Comparison of ENCODE assay signal across 8 mouse cellular contexts in the genomic region with DNA sequence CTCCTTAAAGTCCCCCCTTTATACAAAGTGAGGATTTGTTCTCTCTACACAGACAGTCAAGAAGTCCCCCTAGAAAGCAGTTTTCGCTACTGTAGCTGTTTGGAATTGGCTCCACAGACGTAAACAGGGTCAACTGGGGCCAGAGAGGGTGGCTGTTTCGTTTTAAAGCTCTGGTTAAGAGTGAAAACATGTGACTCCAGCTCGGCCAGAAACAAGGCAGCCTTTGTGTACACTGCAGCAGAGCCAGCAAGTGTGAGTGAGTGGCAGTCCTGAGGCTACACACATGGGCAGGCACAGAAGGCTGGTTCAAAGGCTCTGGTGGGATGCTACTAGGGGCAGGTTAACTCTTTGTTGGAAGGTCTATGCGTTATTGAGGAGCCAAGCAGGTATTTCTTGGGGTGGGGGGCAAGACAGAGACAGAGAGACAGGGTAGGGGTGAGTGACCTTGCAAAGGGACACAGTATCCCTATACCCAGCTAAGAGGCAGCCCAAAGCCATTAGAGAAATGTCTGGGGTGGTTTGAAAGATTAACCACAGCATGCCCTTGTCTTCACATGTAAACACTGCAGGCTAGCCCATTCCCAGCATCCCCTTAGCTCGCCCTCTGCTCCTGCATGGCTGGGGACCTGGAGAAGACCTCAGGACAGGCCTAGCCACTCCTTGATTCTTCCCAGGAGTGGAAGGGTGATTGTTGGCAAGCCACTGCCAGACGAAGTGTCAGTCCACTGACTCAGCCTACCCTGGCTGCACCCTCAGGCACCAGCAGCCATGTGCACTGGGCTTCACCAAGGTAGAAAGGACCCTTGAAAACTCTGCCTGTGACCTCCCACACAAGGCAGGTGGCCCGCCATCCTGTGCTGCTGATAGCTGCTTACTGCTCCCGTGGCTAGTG. TPM values are rescaled to one million over a fixed set of nuclear protein-coding genes. Genes with fewer than 3 reads are reported as not detected.
DNase-seq lines count a peak whose midpoint lies in the region; ATAC-seq and TF ChIP-seq lines count a peak whose summit lies in the region.

No protein-coding gene starts in this region.

- H3K4me3 ChIP-seq in gastrocnemius, adult 2 months, result peak overlapping the region; percentile 37
- no peak overlapping the region for H3K4me3 ChIP-seq in heart, embryonic 11.5 days (ENCODE audit: low read depth, low read length)
- H3K4me3 ChIP-seq in neural tube, embryonic 15.5 days (replicated peaks), result no peak overlapping the region

- peaks cover 26% of the 10 kb centered on the region for H3K4me1 ChIP-seq in heart, embryonic 11.5 days (ENCODE audit: control insufficient read depth, insufficient read depth, low read length)
- H3K4me1 ChIP-seq in neural tube, embryonic 15.5 days, result peaks cover 10% of the 10 kb centered on the region

- H3K27ac ChIP-seq in gastrocnemius, adult 2 months, result peak overlapping the region; percentile 80
- peak overlapping the region; percentile 18 for H3K27ac ChIP-seq in heart, embryonic 11.5 days (ENCODE audit: low read depth, low read length)
- H3K27ac ChIP-seq in neural tube, embryonic 15.5 days (replicated peaks), result peak overlapping the region; percentile 62

- WGBS in heart, embryonic 11.5 days (ENCODE audit: insufficient replicate concordance), result 36% methylated on average over 9 of the region's 9 CpGs
- 44% methylated on average over 9 of the region's 9 CpGs for WGBS in neural tube, embryonic 15.5 days

- H3K4me2 ChIP-seq in heart, embryonic 11.5 days, result no peak overlapping the region
- H3K4me2 ChIP-seq in neural tube, embryonic 15.5 days, result no peak overlapping the region

- no peaks in the 10 kb centered on the region for H3K36me3 ChIP-seq in heart, embryonic 11.5 days (ENCODE audit: control insufficient read depth, insufficient read depth, low read length)
- no peaks in the 10 kb centered on the region for H3K36me3 ChIP-seq in neural tube, embryonic 15.5 days

- no peaks in the 10 kb centered on the region for H3K27me3 ChIP-seq in heart, embryonic 11.5 days (ENCODE audit: control insufficient read depth, insufficient read depth, low read length)
- H3K27me3 ChIP-seq in neural tube, embryonic 15.5 days (replicated peaks), result no peaks in the 10 kb centered on the region

- ATAC-seq in heart, embryonic 11.5 days (replicated peaks; ENCODE audit: insufficient number of reproducible peaks, low FRiP score, low TSS enrichment), result peak; percentile 59; the same call in 1 of the 2 replicates
- peak; percentile 86 for ATAC-seq in neural tube, embryonic 15.5 days (ENCODE audit: low FRiP score)
- ATAC-seq in monocyte, adult 5-6 weeks (replicated peaks; ENCODE audit: insufficient number of reproducible peaks, low FRiP score, low TSS enrichment, poor library complexity, severe bottlenecking), result no peak

- no peak overlapping the region for H3K9ac ChIP-seq in heart, embryonic 11.5 days (ENCODE audit: low read depth, low read length)
- no peak overlapping the region for H3K9ac ChIP-seq in neural tube, embryonic 15.5 days (replicated peaks)

- intact Hi-C loops in gastrocnemius, adult 2 months (cut with DNase I), result no loop called here

- no peak for TF ChIP-seq CTCF in gastrocnemius, adult 2 months (IDR thresholded peaks at IDR 0.05)

- DNase-seq in gastrocnemius, adult 2 months, result peak; percentile 62
- no peak for DNase-seq in gastrocnemius, adult 8-10 months (ENCODE audit: low spot score in 2 of 2)
- peak; percentile 84 for DNase-seq in embryo, embryonic 10 days (ENCODE audit: low spot score)
- peak; percentile 65 to 83 for DNase-seq in kidney, adult 8-10 months
- DNase-seq in lung, adult 18-20 months, result peak; percentile 72 to 80

- no peaks in the 10 kb centered on the region for H3K9me3 ChIP-seq in heart, embryonic 11.5 days (replicated peaks; ENCODE audit: control insufficient read depth, low read length)
- no peaks in the 10 kb centered on the region for H3K9me3 ChIP-seq in neural tube, embryonic 15.5 days (replicated peaks)

RNA-seq across cellular contexts. Expression of gene Bmf, which starts 29.2 kb away (rescaled TPM):
- 1 to 10 TPM; 3.3 to 6.2 TPM for total RNA-seq in gastrocnemius, adult 2 months (2021)
- total RNA-seq in gastrocnemius, adult 8-10 months (2022), result 1 to 10 TPM; 1.6 to 4.7 (median 1.9) TPM
- 2.6 and 3.7 TPM in 2 replicates for polyA plus RNA-seq in heart, embryonic 11.5 days (2014; fragmentation: Nextera tagmentation; extraction: Ambion mirVana)
- polyA plus RNA-seq in neural tube, embryonic 15.5 days (2015; fragmentation: Nextera tagmentation; extraction: Ambion mirVana), result 2.0 and 3.6 TPM in 2 replicates
- 21.5 to 42.1 TPM (median 35.4 TPM) in 3 replicates for total RNA-seq in monocyte, adult 5-6 weeks (2017)

RNA-seq across cellular contexts. Expression of gene Srp14, which starts 40.8 kb away (rescaled TPM):
- total RNA-seq in gastrocnemius, adult 2 months (2021), result 100 to 1,000 TPM; 120 to 133 TPM
- 100 to 1,000 TPM; 139 to 157 (median 152) TPM for total RNA-seq in gastrocnemius, adult 8-10 months (2022)
- 202 and 204 TPM in 2 replicates for polyA plus RNA-seq in heart, embryonic 11.5 days (2014; fragmentation: Nextera tagmentation; extraction: Ambion mirVana)
- 317 and 351 TPM in 2 replicates for polyA plus RNA-seq in neural tube, embryonic 15.5 days (2015; fragmentation: Nextera tagmentation; extraction: Ambion mirVana)
- 189 to 249 TPM (median 241 TPM) in 3 replicates for total RNA-seq in monocyte, adult 5-6 weeks (2017)

Comparison
In these comparisons a context has a peak if more than half of its experiments do, and no peak if none do; other contexts are left out.
1. DNase-seq: peak in gastrocnemius, adult 2 months (single experiment), embryo, embryonic 10 days (single experiment), kidney, adult 8-10 months (2 of 2) and lung, adult 18-20 months (2 of 2); none in gastrocnemius, adult 8-10 months (0 of 2).
2. H3K27ac ChIP-seq: peak in every context shown above with its lines; median percentile 80 in gastrocnemius, adult 2 months; 62 in neural tube, embryonic 15.5 days; 18 in heart, embryonic 11.5 days.